Mouse (Mus musculus) liver, embryonic 14.5 days (tissue): ENCODE measurements around the gene Ada.

Experiments used
- CTCF ChIP-seq: IDR thresholded peaks from 2 replicates; pipeline ENCODE4 v1.5.1; 2016; ENCODE audit warnings: antibody characterized with exemption, low read depth, control low read depth
- EP300 ChIP-seq: IDR thresholded peaks from 2 replicates; pipeline ENCODE4 v1.6.1; 2016; ENCODE audit warnings: antibody characterized with exemption, low read depth

GRCm38 (mm10) chr2:163712473-163712872 lies 37.6 kb downstream of the Ada start:
- no peak for TF ChIP-seq EP300
- TF ChIP-seq CTCF = no peak
